Mouse (Mus musculus) layer of hippocampus, postnatal 25 days (tissue): Measurements from ENCODE around the gene Simc1. TPM values are rescaled to one million over a fixed set of nuclear protein-coding genes. Genes with fewer than 3 reads are reported as not detected.

Experiments
- DNase-seq, 2 experiments: peaks; one replicate each; pipeline ENCODE4 v3.0.0; 2022; ENCODE audit warnings: mixed read lengths in 2 of 2, low spot score in 1 of 2; ENCODE audit errors: extremely low spot score in 1 of 2
- microRNA-seq, 2 experiments: library from miRNA; unstranded; fragments of <30 nt; microRNA quantifications; one replicate each; pipeline ENCODE4 v1.2.0; 2021
- total RNA-seq, 2 experiments: library from RNA; stranded (reverse); gene quantifications; 2 replicates each; pipeline ENCODE4 v1.2.3; 2021

The Simc1 gene
- total RNA-seq, 2 experiments from 2014 or later, result 14.2 to 16.7 TPM

GRCm38 (mm10) chr13:54581385-54581784, 77.8 kb downstream of the Simc1 start:
- no peak for DNase-seq

DNA sequence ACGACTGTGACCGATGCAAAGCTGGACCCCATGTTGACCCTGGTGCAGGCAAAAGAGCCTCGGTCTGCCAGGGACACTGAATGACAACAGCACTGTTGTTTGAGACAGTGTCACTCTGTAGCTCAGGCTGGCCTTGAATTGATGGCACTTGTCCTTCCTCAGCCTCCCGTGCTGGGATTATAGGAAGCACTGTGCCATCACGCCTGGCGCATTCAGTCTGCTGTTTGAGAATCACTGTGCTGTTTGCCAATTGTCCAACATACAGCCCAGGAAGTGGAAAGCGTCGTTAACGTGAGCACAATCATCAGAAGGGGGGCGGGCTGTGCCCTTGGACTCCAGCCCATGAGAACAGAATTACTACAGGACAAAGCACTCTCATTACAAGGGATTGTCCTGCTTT, 78.5 kb downstream of the Simc1 start:
- no peak for DNase-seq

- DNase-seq, result no peak
Observed at GRCm38 (mm10) chr13:54582860-54583259, 79.3 kb downstream of the Simc1 start.

DNA sequence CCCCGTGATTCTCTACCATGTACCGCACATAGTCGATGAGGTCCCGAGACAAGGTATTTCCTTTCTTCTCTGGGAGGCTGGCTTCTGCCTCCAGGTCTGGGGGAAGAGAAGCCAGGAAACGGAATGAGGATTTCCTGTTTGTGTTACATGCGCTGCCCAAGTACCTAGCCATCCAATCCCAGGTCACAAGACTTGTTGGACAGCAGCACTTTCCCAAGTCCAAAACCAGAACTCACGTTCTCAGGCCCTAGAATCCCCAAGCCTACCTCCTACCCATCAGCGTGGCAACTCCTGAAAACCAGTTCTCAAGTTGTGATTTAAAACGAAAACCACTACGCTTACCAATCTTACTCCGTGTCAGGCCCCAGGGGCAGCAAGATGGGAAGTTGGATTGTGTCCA, 82.3 kb downstream of the Simc1 start:
- no peak for DNase-seq

GRCm38 (mm10) chr13:54589414-54589995, 85.9 kb downstream of the Simc1 start:
- DNase-seq, result no peak

DNA sequence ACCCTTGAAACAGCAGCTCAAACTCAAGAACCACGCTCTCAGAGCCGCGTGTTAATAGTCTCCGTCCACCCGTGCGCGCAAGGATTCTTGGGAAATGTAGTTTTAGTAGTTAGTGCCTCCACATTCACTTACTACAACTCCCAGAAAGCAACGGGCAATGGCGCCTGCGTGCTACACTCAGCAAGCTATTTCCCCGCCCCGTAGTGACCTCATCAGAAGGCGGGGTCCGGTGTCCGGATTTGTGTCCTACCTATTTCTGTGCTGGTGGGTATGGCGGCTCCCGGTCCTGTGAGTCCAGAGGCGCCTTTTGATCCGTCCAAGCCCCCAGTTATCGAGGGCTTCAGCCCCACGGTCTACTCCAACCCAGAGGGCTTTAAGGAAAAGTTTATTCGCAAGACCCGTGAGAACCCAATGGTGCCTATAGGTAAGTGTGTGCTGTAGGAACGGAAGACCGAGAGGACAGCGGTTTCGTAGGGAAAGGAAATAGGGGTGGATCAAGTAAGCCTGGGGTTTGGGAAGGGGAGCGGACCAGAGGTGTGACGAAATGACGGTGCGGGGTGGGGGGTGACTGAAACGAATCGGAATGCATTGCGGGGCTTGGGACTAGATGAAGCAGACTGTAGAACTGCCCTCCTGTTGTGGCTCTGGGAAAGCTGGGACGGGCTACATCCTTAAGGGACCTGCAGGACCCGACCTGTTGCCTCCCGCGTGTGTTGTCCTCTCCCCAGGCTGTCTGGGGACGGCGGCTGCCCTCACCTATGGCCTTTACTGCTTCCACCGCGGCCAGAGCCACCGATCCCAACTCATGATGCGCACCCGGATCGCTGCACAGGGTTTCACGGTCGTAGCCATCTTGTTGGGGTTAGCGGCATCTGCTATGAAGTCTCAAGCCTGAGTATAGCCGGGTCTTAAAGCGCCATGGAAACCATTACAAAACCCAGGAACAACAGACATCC, 86.7 kb downstream of the Simc1 start, which contains the start of the genes Nop16 and Higd2a:
Nop16 (minus strand) TSS at position 95 of the 956 bp plus-strand sequence.
Higd2a (plus strand) TSS at position 212 of the 956 bp plus-strand sequence.
- DNase-seq, result peak; percentile 79 to 88

DNA sequence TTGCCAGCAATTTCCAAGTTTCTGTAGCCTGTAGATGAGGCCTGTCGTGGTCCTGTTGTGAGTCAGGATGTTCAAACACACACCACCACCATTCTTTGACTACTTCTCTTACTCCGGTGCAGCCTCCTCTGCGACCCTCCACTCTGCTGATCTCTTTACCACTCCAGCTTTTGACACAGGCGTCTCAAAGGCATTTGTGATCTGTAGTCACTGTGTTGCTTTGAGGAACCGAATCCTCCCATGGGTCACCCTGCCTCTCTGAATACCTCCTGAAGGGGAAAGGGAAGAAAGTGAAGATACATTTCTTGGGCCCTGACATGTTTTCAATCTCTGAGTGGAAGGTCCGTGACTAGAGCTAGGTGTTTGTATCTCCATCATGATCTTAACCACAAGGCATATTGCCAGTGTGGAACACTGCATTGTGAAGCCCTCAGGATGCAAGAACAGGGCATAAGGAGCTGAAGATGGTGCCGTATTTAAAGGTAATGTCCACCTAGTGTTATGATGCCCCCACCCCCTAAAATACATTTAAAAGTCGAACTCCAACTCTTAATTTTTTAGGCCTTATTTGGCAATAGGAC, 88.3 kb downstream of the Simc1 start:
- no peak for DNase-seq

- DNase-seq, result no peak
Observed at GRCm38 (mm10) chr13:54593617-54594016, 90.0 kb downstream of the Simc1 start.

DNA sequence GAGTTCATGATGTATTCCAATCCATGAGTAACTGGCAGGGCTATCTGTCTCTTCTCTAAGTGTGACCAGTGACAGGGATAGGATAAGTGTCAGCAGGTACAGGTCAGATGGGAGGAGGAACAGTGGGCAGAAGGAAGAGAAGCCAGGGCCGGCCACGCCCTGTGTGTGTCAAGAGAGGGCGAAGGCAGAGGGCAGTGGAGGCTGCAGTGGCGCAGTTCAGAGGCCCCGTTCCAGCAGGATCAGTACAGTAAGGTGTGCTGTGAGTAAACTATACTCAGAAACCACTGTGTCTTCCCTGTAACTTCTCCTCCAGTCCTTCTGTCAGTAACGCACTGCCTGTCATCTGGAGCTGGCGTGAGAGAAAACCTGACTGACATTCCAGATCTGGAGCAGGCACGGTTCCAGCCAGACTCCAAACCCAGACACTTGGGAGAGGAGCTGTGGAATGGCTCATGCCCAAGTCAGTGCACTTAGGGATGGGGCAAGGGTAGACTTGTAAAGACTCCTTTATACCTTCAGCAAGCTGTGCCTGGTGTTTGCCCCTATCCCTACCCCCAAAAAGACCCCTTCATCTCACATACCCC, 92.6 kb downstream of the Simc1 start:
- no peak for DNase-seq

- DNase-seq, result no peak
Observed at GRCm38 (mm10) chr13:54596870-54597269, 93.3 kb downstream of the Simc1 start.

DNA sequence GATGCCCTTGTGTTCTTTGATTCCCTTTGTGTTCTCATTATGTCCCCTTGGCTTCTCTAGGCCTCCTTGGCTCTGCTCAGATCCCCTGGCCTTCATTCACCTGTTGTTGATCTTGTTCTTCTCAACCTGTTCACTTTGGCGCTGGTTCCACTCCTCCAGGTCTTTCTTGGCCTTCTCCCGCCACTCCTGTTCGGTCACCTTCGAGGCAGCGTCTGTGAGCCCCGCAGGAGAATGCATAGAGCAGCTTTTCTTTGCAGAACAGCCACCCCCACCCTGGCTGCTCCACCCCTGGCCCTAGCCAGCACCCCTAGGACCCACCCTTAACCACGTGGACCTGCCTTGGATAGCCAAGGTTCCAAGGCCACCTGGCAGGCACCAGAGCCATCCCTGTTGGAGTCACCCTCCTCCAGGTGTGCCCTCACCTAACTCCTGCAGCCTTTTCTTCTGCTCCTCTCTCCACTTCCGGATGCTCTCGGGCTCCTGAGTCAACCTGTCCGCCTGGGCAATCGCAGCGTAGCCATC, 95.1 kb downstream of the Simc1 start:
- DNase-seq, result no peak

Small RNAs within 50 kb of the gene (microRNA-seq; reads per million reads assigned to microRNA genes)
- 0 reads per million in 2 experiments for gene Gm24195

Other genes starting within 250 kb of the Simc1 start
- 100 to 1,000 TPM; 867 to 943 TPM for gene Cplx2, start 132.4 kb upstream of the Simc1 start, total RNA-seq
- gene Thoc3, start 34.9 kb upstream of the Simc1 start, total RNA-seq, result 10 to 100 TPM; 39.4 to 40.0 TPM
- 100 to 1,000 TPM; 151 to 172 TPM for gene 4833439L19Rik, start 61.7 kb downstream of the Simc1 start, total RNA-seq
- 10 to 100 TPM; 33.3 to 33.7 TPM for gene Arl10, start 71.2 kb downstream of the Simc1 start, total RNA-seq
- 10 to 100 TPM; 25.7 to 27.5 TPM for gene Nop16, start 86.3 kb downstream of the Simc1 start, total RNA-seq
- gene Higd2a, start 86.4 kb downstream of the Simc1 start, total RNA-seq, result 100 to 1,000 TPM; 183 to 199 TPM
- 100 to 1,000 TPM; 269 to 294 TPM for gene Cltb, start 107.6 kb downstream of the Simc1 start, total RNA-seq
- 10 to 100 TPM; 56.1 to 57.6 TPM for gene Faf2, start 118.0 kb downstream of the Simc1 start, total RNA-seq
- 100 to 1,000 TPM; 139 to 158 TPM for gene Rnf44, start 190.1 kb downstream of the Simc1 start, total RNA-seq
- gene Cdhr2, start 197.7 kb downstream of the Simc1 start, total RNA-seq, result under 1 TPM; 0.25 to 0.31 TPM
- gene Gprin1, start 246.1 kb downstream of the Simc1 start, total RNA-seq, result 100 to 1,000 TPM; 149 to 152 TPM